In the genomic region with DNA sequence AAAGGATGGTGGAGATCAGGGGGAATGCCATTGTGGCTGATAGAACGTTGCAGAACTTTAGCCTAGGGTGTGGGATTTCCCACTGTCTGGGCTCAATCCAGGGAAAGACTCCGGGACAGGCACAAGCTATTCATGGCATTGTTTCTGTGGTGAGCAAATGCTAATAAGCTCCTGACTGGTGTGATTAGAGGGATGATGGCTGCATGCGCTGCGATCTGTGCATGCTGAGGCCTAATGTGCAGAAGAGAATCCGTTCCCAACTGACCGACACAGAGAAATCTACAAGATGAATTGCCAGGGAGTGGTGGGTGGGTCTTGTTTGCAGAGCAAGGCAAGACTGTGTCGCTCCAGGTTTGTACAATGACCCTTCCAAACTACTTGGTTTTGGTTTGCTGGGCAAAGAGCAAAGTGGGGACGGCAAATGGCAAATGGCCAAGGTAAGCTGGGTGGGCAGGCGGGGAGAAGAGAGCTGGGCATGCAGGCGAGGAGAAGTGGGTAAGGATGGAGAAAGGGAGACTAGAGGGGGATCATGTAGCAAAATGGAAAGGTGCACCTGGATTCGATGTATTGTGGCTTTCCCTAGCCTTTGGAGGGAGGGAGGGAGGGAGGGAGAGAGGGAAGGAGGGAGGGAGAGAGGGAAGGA, we compare ENCODE assay signal across 17 mouse cellular contexts.
A peak's percentile ranks its signal among the peaks of the same experiment; 100 is the strongest.
DNase-seq lines count a peak whose midpoint lies in the region; ATAC-seq and TF ChIP-seq lines count a peak whose summit lies in the region.
"Had no signal": no experiment of that assay in that cellular context is flagged by ENCODE, and none has a peak within 500 bp of the region (broad histone marks: within the 10 kb centered on the region; RNA-seq: fewer than 3 reads in every experiment).

No protein-coding gene starts in this region.

- no peak overlapping the region for H3K9ac ChIP-seq in kidney, embryonic 14.5 days (ENCODE audit: low read depth, low read length)
- no peak overlapping the region for H3K9ac ChIP-seq in midbrain, embryonic 12.5 days (replicated peaks)
- no peak overlapping the region for H3K9ac ChIP-seq in liver, embryonic 12.5 days
- H3K9ac ChIP-seq: embryonic facial prominence, embryonic 13.5 days; neural tube, embryonic 15.5 days had no signal

- ATAC-seq in kidney, embryonic 14.5 days (ENCODE audit: low FRiP score, low TSS enrichment): no peak
- ATAC-seq in midbrain, embryonic 12.5 days (ENCODE audit: low FRiP score, low read depth): peak; percentile 63
- no peak for ATAC-seq in liver, embryonic 12.5 days

- no peak overlapping the region for H3K4me2 ChIP-seq in kidney, embryonic 14.5 days (replicated peaks; ENCODE audit: low read depth, low read length)
- H3K4me2 ChIP-seq in midbrain, embryonic 12.5 days (replicated peaks): no peak overlapping the region
- H3K4me2 ChIP-seq in liver, embryonic 12.5 days: no peak overlapping the region
- H3K4me2 ChIP-seq: embryonic facial prominence, embryonic 13.5 days; liver, embryonic 11.5 days; neural tube, embryonic 15.5 days had no signal

- 66% methylated on average over 11 of the region's 11 CpGs for WGBS in kidney, embryonic 14.5 days
- WGBS in midbrain, embryonic 12.5 days: 42% methylated on average over 11 of the region's 11 CpGs
- 63% methylated on average over 10 of the region's 11 CpGs for WGBS in liver, embryonic 12.5 days (ENCODE audit: insufficient replicate concordance)

- peak; percentile 14 for DNase-seq in kidney, postnatal 10 days
- peak; percentile 19 for DNase-seq in Muller cell, postnatal 12 days (ENCODE audit: inconsistent ontology term)
- DNase-seq in brain, embryonic 14.5 days (ENCODE audit: low read depth): peak; percentile 82
- no peak for DNase-seq in spleen, adult 18-20 months
- DNase-seq: adrenal gland, adult 2 months; cerebellum, postnatal 14 days; gastrocnemius, postnatal 36 days; kidney, adult 18-20 months; kidney, postnatal 25 days; lung, adult 2 months had no signal

- H3K9me3 ChIP-seq in kidney, embryonic 14.5 days (ENCODE audit: control insufficient read depth, low read length): no peaks in the 10 kb centered on the region
- H3K9me3 ChIP-seq in midbrain, embryonic 12.5 days: no peaks in the 10 kb centered on the region
- H3K9me3 ChIP-seq in liver, embryonic 12.5 days (replicated peaks): no peaks in the 10 kb centered on the region
- H3K9me3 ChIP-seq: embryonic facial prominence, embryonic 13.5 days; neural tube, embryonic 15.5 days had no signal

- no peak for TF ChIP-seq POLR2A in brain, embryonic 14.5 days (IDR thresholded peaks at IDR 0.05; ENCODE audit: borderline replicate concordance, extremely low read depth, insufficient read depth, insufficient read length, poor library complexity, severe bottlenecking)

- H3K27me3 ChIP-seq in kidney, embryonic 14.5 days (ENCODE audit: control insufficient read depth, insufficient read depth, low read length): no peaks in the 10 kb centered on the region
- no peaks in the 10 kb centered on the region for H3K27me3 ChIP-seq in midbrain, embryonic 12.5 days
- no peaks in the 10 kb centered on the region for H3K27me3 ChIP-seq in liver, embryonic 12.5 days (replicated peaks)
- H3K27me3 ChIP-seq: embryonic facial prominence, embryonic 13.5 days; neural tube, embryonic 15.5 days had no signal

- no peak overlapping the region for H3K27ac ChIP-seq in kidney, embryonic 14.5 days (ENCODE audit: low read depth, low read length)
- peak overlapping the region; percentile 7; the same call in 1 of the 2 replicates for H3K27ac ChIP-seq in midbrain, embryonic 12.5 days (replicated peaks)
- no peak overlapping the region for H3K27ac ChIP-seq in liver, embryonic 12.5 days
- H3K27ac ChIP-seq: embryonic facial prominence, embryonic 13.5 days; left cerebral cortex, adult 2 months; neural tube, embryonic 15.5 days had no signal

- H3K4me3 ChIP-seq in kidney, embryonic 14.5 days (ENCODE audit: low read length): no peak overlapping the region
- H3K4me3 ChIP-seq in midbrain, embryonic 12.5 days: no peak overlapping the region
- no peak overlapping the region for H3K4me3 ChIP-seq in liver, embryonic 12.5 days
- H3K4me3 ChIP-seq: embryonic facial prominence, embryonic 13.5 days; left cerebral cortex, adult 2 months; neural tube, embryonic 15.5 days had no signal

- H3K36me3 ChIP-seq in kidney, embryonic 14.5 days (ENCODE audit: control insufficient read depth, insufficient read depth, low read length): no peaks in the 10 kb centered on the region
- H3K36me3 ChIP-seq in midbrain, embryonic 12.5 days: no peaks in the 10 kb centered on the region
- no peaks in the 10 kb centered on the region for H3K36me3 ChIP-seq in liver, embryonic 12.5 days
- H3K36me3 ChIP-seq: embryonic facial prominence, embryonic 13.5 days; neural tube, embryonic 15.5 days had no signal

- no peak for TF ChIP-seq CTCF in brain, embryonic 14.5 days (IDR thresholded peaks at IDR 0.05; ENCODE audit: borderline replicate concordance, extremely low read depth, insufficient read depth, insufficient read length)

- H3K4me1 ChIP-seq in kidney, embryonic 14.5 days (ENCODE audit: control insufficient read depth, insufficient read depth, low read length): no peaks in the 10 kb centered on the region
- H3K4me1 ChIP-seq in midbrain, embryonic 12.5 days: peaks cover 11% of the 10 kb centered on the region; the same call in 1 of the 2 replicates
- H3K4me1 ChIP-seq in liver, embryonic 12.5 days: no peaks in the 10 kb centered on the region
- H3K4me1 ChIP-seq: embryonic facial prominence, embryonic 13.5 days had no signal

Comparison
In these comparisons a context has a peak if more than half of its experiments do, and no peak if none do; other contexts are left out.
1. DNase-seq: peak in kidney, postnatal 10 days (single experiment), Muller cell, postnatal 12 days (single experiment) and brain, embryonic 14.5 days (single experiment); none in spleen, adult 18-20 months (0 of 2).